Mouse (Mus musculus) cerebellum, adult 8-10 months (tissue): ENCODE results near the gene Pcf11.

Experiments
- DNase-seq: peaks from one replicate; pipeline ENCODE4 v3.0.0; 2022

Pcf11 gene

DNA sequence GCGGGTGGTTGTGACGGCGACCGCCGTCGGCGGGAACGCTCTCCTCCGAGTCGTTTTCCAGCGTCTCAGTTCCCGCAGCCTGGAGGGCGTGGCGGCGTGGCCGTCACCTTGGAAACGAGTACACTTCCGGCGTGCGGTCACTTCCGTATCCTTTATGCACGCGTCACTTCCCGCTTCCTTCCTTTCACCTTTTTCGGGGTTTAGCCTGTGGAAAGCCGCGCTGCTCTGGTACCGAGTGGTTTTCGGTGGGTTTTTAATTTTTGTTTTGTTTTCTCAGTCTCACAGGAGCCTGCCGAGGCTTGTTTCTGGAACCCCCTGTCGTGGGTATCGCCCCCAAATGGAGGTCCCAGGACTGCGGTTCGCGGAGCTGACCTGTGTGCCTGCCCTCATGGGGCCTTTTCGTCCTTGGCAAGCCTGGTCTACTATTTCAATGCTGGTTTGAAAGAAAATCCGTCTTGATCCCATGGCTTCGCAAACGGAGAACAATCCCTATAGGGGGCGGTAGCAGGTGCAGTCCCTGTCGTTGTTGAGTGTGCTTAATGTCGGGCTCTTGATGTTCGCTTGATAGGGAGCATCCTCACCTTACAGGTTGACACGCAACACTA, 32.6 kb downstream of the Pcf11 start, which contains the start of gene Ankrd42:
Gene Ankrd42, minus strand, starts transcription at position 122 of the 605 bp plus-strand sequence.
- DNase-seq = peak; percentile 85

DNA sequence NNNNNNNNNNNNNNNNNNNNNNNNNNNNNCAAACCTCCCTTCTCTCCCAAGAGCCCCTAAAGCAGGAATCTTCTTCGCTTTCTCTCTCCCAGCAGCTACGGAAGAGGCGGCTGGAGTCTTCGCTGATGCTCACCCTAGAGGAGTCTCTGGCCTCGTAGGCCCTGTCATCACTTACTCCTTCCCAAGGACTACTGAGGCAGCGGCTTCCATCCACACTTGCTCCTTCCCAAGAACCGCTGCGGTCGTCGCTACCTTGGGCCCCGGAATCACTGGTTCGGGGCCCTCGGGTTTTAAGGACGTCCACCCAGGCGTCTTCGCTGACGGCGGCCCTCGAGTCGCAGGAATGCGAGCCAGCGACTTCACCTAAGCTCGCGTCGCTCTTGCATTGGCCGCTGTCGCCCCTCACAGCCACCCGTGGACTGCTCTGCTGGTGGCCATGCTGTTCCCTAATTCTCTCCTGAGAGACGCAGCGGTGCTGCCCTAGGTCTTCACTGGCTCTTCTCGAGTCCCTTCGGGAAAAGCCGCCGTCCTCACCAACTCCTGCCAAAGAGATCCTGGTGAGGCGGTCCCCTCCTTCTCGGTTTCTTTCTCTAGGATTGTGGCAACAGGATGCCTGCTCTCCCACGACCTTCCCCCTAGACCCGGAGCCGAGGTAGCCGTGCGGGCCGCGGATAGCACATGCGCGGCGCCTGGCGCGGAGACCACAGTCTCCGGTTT, 33.3 kb downstream of the Pcf11 start:
- DNase-seq = peak; percentile 15

DNA sequence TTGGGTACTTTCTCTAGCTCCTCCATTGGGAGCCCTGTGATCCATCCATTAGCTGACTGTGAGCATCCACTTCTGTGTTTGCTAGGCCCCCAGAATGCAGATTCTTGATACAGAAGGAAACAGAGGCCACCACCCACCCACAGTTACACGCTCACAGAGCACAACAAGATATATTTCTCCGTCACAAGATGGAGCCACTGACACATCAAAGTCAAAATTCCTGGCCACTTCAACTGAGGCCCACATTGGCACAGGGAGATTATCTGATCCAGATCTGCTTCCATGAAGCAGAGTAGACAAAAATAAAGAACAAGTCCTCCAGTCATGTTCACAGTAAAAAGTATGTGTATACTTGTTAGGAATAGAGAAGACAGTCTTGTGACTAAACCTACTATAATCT, 39.6 kb downstream of the Pcf11 start:
- DNase-seq = peak; percentile 21

DNA sequence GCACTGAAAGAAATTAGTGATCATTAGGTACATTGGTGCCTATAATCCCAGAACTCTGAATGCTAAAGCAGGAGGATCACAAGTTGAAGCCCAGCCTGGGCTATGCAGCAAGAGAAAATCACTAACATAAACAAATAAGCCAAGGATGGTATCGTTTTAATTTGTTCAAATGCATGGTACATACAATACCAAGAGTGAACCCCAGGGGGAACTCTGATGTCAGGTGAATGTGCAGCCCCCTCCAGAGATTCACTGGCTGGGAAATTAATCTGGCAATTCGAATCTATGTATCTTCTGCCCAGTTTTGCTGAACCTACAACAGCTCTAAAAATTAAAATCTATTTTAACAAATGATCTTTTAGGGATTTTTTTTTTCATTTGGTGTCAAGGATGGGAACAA, 45.2 kb downstream of the Pcf11 start:
- DNase-seq = no peak

DNA sequence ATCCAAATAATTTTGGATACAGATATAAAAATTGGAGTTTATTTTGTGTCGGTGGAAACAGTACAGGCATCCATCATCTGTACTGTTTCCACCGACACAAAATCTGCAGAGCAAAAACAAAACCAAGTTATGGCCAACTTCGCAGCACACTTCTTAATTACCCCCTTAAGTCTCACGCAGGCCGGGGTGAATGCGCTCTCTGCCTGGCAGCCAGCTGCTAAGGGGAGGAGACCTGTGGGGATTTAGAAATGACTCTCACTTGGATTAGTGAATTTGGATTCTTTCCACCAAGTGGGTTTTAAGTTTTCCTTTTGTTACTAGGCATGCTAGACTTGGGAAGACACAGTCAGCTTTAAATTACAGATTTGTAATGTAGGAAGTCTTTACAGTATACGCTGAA, 58.9 kb downstream of the Pcf11 start:
- DNase-seq = no peak

DNA sequence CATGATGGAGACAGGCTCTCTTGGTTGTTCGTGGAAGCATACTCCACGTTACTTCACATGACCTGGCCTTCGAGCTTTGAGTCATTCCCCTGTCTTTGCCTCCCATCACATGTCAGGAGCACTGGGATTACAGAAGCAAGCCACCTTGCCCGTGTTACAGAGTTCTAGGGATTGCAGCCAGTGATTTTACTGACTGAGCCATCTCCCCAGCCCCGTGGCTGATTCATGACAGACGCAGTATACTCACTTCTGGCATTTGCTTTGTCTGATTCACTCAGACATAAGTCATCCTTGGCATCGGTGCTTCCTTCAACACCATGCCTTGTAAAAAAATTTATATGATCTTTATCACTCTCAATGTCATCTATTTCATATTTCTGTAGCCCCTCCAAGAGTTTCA, 64.8 kb downstream of the Pcf11 start:
- DNase-seq = no peak
